Mouse (Mus musculus): ENCODE measurements at regions not wholly inside any gene's neighbourhood (a gene's known extent, or its start where the extent isn't known, plus 50 kb on each side); places are given as distances from the start of the nearest gene placed in this dataset.

- peak; percentile 37 for DNase-seq
These were observed 1056.7 kb downstream of the Slc22a22 start for GRCm38 (mm10) chr15:56420681-56421080.

- DNase-seq = no peak
These were observed 1085.4 kb downstream of the Slc22a22 start for GRCm38 (mm10) chr15:56391982-56392381.

- no peak for DNase-seq
These were observed 1098.9 kb downstream of the Slc22a22 start for GRCm38 (mm10) chr15:56378511-56378910.

- no peak for DNase-seq
These were observed 1126.5 kb downstream of the Slc22a22 start for GRCm38 (mm10) chr15:56350903-56351302.

DNA sequence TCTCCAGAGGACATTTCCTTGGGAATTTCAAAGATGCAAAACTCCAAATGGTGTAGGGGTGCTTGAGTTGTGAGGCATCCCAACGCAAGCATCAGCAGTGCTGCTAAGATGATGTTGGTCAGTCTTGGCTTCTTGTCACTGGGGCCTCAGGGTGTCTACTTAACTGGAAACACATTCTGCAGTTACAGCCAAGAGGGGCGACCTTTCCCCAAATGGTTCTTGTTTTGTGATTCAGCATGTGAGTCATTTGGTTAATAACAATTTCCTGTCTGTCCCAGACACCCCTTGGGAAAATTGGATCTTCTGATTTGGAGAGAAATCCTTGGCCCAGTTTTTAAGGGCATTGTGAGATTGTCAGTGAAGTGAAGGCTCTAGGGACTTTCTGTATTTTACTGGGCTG, 1131.3 kb downstream of the Slc22a22 start:
- no peak for DNase-seq

GRCm38 (mm10) chr15:56344973-56345372, 1132.5 kb downstream of the Slc22a22 start:
- no peak for DNase-seq

DNA sequence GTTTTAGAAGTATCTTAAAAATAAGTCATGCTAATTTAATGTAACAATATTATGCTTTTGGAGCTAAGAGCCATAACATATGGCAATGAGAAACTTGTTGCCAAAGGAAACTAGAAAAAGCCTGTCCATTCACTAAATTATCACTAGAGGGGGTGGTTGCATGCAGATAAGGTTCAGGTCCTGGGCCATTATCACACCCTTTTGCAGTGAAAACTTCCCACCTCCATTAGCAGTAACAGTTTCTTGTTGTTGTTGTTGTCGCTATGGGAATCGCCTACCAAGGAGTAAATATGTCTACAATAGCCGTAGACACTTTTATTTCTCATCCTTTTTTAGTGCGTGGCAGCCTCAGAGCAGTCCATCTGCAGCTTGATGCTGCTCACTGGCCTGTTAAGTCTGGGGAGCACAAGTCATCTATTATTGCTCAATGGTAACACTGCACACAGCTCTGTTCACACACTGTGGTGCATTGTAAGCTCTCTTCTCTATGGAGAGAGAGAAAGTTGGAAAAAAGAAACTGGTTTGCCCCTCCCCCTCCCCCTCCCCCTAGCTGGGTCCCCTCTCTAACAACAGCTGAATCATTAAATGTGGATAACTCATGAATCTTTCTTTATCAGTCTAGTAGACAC, 1133.0 kb downstream of the Slc22a22 start:
- peak; percentile 29 for DNase-seq

DNA sequence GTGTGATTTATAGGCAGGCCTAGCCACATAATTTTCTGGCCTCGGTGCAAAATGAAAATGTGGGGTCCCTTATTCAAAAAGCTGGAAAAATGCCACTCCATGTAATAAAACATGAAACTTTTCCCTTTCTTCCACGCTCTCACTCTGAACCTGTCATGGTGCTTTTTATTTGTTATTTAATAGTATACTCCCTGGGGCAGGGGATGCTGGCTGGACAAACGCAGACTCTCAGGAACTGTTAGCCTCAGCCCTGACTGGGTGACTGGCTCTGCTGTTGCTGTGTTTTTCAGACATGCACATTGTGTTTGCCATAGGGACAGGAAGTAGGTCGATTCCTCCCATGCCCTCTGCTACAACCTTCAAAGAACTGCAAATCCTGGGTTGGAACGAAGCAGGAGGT, 1139.5 kb downstream of the Slc22a22 start:
- DNase-seq = no peak

DNA sequence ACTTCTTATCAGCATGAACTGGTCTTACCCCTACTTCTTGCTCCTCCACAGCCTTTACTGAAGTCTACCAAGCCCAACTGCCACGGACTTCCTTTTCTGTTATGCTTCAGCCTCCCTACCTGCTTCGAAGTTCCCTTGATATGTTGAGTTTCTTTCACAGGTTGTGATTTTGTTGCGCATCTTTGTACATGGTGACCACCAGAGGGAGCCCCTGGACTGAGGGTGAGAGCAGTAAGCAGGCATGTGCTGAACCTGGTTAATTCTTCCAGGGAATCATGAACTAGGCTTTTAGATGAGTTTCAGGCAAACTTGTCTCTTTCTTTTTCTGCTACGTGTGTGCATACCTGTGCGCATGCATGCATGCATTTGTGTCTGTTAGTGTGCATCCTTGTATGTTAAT, 1141.0 kb downstream of the Slc22a22 start:
- DNase-seq = peak; percentile 70

- no peak for DNase-seq
These were observed 1142.4 kb downstream of the Slc22a22 start for GRCm38 (mm10) chr15:56335011-56335410.

GRCm38 (mm10) chr15:56320501-56320900, 1156.9 kb downstream of the Slc22a22 start:
- no peak for DNase-seq

DNA sequence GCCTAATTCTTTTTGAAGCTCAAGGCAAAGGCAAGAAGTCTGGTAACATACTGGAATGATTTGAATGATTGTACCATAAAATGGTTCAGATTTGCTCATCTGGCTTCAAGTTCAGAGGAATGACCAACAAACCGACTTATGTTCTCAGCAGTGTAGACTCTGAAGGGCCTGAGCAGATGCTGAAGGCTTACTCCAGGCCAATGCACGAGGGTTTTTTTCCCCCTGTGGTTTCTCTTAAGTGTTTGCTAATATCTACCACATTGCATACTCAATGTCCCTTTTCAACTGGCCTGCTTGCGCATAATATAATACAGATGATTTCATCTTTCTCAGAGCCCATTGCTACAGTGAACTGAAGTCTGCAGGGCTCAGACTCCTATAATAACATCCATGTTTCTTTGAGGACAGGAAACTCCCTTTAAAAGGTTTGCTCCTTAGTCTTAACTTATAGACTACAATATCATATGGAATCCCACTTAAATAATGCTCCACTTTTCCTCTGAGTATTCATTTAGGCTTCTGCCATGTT, 1182.5 kb downstream of the Slc22a22 start:
- DNase-seq = no peak

GRCm38 (mm10) chr15:56278622-56279301, 1198.7 kb downstream of the Slc22a22 start:
- DNase-seq = peak; percentile 61

GRCm38 (mm10) chr15:56278006-56278405, 1199.4 kb downstream of the Slc22a22 start:
- peak; percentile 46 for DNase-seq

DNA sequence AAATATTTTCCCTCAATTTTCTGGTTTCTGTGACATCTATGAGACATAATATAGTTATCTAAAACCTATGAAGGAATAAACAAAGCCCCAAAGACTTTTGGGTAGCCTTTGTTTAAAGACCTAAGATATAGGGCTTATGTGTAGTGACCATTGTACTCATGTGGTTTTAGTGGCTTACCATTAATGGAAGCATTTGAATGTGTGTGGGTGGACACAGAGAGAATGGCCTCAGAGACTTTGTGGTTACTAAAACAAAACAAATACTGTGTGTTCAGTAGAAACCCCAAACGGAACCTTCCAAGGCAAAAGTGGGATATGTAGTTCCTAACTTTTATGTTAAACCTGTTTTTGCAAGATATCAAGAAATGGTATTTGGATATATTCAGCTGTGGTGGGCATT, 1228.7 kb downstream of the Slc22a22 start:
- no peak for DNase-seq

DNA sequence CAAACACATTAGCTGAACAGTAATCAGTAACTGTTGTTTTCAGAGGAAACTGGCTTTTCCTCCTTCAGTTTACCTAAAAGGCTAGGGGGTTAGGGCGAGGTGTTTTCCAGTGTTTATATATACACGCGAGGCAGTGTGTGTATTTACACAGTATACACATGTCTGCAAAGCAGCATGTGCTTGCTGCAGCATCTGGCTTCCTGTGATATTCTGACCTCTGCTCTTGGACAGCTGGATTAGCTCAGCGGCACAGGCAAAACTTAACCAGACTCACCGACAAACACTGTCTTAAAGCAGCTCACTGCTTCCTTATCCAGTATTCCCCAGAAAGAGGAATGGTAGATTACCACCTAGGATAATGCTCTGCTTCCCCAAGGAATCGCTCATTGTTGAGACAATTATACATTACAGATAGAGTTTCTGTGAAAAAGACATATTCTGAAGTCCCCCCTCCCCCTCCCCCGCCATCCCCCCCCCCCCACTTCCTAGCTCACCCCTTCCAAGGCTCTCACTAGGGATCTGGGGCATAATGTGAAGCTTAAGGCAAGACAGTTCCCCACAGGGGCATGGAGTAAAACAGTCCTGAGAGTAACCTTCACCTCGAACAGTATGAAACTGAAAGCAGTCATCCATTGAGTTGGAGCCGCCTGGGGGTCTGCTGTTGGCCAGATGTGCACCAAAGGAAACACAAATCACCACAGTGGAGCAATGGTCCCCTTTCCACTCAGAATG, 1233.3 kb downstream of the Slc22a22 start:
- no peak for DNase-seq

GRCm38 (mm10) chr15:56202552-56202951, 1274.9 kb downstream of the Slc22a22 start:
- no peak for DNase-seq

- no peak for DNase-seq
These were observed 1278.1 kb downstream of the Slc22a22 start for GRCm38 (mm10) chr15:56199336-56199735.

DNA sequence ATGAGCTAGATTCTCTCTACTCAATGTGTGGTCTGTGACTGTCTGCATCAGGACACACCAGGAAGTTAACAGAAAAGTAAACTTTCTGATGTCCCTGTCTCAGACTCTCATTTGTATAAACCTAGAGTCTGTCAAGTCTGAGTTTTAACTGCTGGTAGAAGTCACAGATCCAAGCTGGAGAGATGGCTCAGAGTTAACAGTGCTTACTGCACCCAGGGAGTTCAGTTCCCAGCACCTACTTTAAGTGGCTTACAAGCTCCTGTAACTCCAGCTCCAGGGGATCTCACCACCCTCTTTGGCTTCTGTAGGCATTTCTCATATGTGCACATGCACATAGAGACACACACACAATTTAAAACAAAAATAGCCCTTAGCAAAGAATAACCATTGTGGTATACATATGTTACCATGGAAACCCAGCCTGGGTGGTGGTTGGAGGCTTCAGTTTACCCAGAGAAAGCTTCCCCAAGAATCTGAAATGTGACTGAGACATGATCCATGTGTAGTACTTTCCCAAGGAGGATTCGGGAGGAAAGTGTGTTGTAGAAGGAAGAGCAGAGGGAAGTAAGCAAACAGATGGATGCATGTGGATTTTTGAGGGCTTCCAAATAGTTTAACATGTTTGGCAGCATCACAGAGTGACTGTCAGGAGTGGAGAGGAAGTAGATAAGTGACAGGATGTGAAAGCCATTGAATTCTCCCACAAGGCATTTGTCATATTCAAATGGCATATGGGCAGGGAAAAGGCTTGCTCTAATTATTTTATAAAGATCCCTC, 1279.8 kb downstream of the Slc22a22 start:
- no peak for DNase-seq

DNA sequence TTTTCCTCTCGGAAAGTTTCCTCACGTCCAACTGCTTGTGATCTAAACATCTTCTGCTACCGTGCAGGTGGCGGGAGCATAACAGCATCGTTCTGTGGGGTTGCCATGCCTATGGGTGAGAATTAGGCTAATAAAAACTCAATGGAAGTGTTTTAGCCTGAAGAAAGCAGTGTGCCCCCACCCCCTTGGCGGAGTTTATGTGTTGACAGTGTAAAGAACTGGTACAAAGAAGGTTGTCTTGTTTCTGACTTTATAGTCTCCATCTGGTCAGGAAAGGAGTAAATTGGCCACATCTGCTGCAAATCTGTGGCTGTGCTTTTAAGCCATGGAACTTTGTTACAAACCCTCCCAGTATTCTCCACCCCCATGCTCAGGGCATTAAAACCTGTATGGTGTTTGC, 1311.2 kb downstream of the Slc22a22 start:
- DNase-seq = no peak

DNA sequence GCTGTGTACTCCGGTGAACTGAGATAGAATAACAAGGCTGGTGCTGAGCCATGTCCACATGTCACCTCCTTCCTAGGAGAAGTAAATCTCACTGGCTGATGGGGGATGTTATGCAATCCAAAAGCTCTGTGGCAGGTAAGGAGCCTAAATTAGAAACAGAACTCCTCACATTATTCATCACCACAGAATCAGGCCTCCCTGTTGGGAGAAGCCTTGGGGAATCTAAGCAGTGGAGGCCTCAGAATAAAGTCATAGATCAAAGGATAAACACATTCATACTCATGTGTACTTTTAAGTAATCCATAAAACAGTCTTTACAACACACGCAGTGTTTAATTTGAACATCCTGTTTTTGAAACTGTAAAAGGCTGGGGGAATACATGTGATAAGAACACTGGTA, 1318.7 kb downstream of the Slc22a22 start:
- DNase-seq = no peak

GRCm38 (mm10) chr15:56139451-56139850, 1338.0 kb downstream of the Slc22a22 start:
- DNase-seq = no peak

GRCm38 (mm10) chr15:56136420-56136970, 1340.9 kb downstream of the Slc22a22 start:
- DNase-seq = no peak
